Mouse (Mus musculus) heart, embryonic 11.5 days (tissue): ENCODE results near the gene Cdrt4. TPM values are rescaled to one million over a fixed set of nuclear protein-coding genes. Genes with fewer than 3 reads are reported as not detected.

ENCODE experiments used
- ATAC-seq: fragments of 200-750 bp; cut with Nextera tagmentation; replicated peaks from 2 replicates; pipeline ENCODE4 v1.8.0; 2017; ENCODE audit warnings: moderate library complexity; ENCODE audit not compliant: insufficient number of reproducible peaks, low FRiP score, low TSS enrichment
- H3K27ac ChIP-seq: fragments of 300-500 bp; sonication (generic); 2 replicates; pipeline ENCODE4 v1.5.1; 2014; ENCODE audit warnings: mild to moderate bottlenecking, low read depth, low read length
- H3K27me3 ChIP-seq: fragments of 300-500 bp; sonication (generic); 2 replicates; pipeline ENCODE4 v1.6.1; 2014; ENCODE audit warnings: mild to moderate bottlenecking, low read length, mixed read lengths; ENCODE audit not compliant: control insufficient read depth, insufficient read depth
- H3K36me3 ChIP-seq: fragments of 300-500 bp; sonication (generic); 2 replicates; pipeline ENCODE4 v1.6.1; 2014; ENCODE audit warnings: mild to moderate bottlenecking, low read length, moderate library complexity, mixed read lengths; ENCODE audit not compliant: control insufficient read depth, insufficient read depth
- H3K4me1 ChIP-seq: fragments of 300-500 bp; sonication (generic); 2 replicates; pipeline ENCODE4 v1.6.1; 2014; ENCODE audit warnings: low read length; ENCODE audit not compliant: control insufficient read depth, insufficient read depth
- H3K4me2 ChIP-seq: fragments of 300-500 bp; sonication (generic); 2 replicates; pipeline ENCODE4 v1.6.1; 2014; ENCODE audit warnings: mild to moderate bottlenecking, moderate library complexity
- H3K4me3 ChIP-seq: fragments of 300-500 bp; sonication (generic); 2 replicates; pipeline ENCODE4 v1.5.1; 2014; ENCODE audit warnings: low read depth, low read length
- H3K9ac ChIP-seq: fragments of 300-500 bp; sonication (generic); 2 replicates; pipeline ENCODE4 v1.6.1; 2014; ENCODE audit warnings: mild to moderate bottlenecking, low read depth, low read length, moderate library complexity
- H3K9me3 ChIP-seq: fragments of 300-500 bp; sonication (generic); replicated peaks from 2 replicates; pipeline ENCODE4 v1.6.1; 2016; ENCODE audit warnings: low read length; ENCODE audit not compliant: control insufficient read depth
- whole genome bisulfite sequencing: fragments of 180-500 bp; shearing (Covaris S2); extraction: QIAGEN DNeasy Blood & Tissue Kit; methylation state at CpG from one replicate; pipeline ENCODE4 v1.1.7; 2014; ENCODE audit not compliant: insufficient replicate concordance; 5-methylcytosine and 5-hydroxymethylcytosine counted together
- polyA plus RNA-seq: library from polyadenylated mRNA; unstranded; fragments of >200 nt; fragmentation: Nextera tagmentation; extraction: Ambion mirVana; gene quantifications from 2 replicates; pipeline ENCODE4 v1.2.1, GENCODE M21; 2014

Gene Cdrt4
- polyA plus RNA-seq: 0.54 TPM in 1 of 2 replicates, not detected in the other

DNA sequence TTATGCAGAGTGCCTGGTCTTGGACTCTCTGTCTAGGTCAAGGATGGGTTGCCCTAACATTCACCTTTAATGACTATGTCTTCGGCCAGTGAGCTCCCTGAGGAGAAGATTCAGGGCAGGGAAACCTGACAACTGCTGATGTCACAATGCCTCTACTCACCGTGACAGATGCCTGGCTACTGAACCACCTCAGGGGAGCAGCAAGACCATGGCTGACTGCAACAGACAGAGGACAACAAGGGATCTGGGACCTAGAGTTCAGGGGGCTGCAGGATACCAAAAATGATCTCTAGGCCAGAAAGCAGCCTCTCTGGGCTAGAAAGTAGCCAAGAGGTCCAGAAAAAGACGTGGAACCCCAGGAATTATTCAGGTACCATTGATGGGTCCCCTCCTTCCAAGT, at the start of gene Cdrt4:
TSS of gene Cdrt4 (plus strand) at position 182 of the 400 bp plus-strand sequence.
- WGBS: 79% methylated on average over 3 of the region's 3 CpGs
- Histone ChIP-seq H3K4me1 (no peaks in the 10 kb centered on the region), H3K36me3 (no peaks in the 10 kb centered on the region), H3K4me3 (no peak within 1 kb of the TSS), H3K27me3 (no peaks in the 10 kb centered on the region), H3K27ac (no peak within 1 kb of the TSS), H3K4me2 (no peak within 1 kb of the TSS), H3K9ac (no peak within 1 kb of the TSS), H3K9me3 (no peaks in the 10 kb centered on the region)
- ATAC-seq: no peak

- H3K27me3 ChIP-seq: no peaks in the 10 kb centered on the region
- H3K9me3 ChIP-seq: no peaks in the 10 kb centered on the region
- H3K4me2 ChIP-seq: no peak overlapping the region
- H3K9ac ChIP-seq: no peak overlapping the region
- WGBS: 30% methylated on average over 12 of the region's 12 CpGs
- H3K36me3 ChIP-seq: no peaks in the 10 kb centered on the region
- ATAC-seq: no peak
- no peak overlapping the region for H3K4me3 ChIP-seq
- H3K27ac ChIP-seq: no peak overlapping the region
- H3K4me1 ChIP-seq: no peaks in the 10 kb centered on the region
These were observed 49.2 kb upstream of the Cdrt4 start for GRCm38 (mm10) chr11:62901699-62902323.

- Histone ChIP-seq H3K27ac (no peak overlapping the region), H3K4me1 (no peaks in the 10 kb centered on the region), H3K4me3 (no peak overlapping the region), H3K27me3 (no peaks in the 10 kb centered on the region), H3K4me2 (no peak overlapping the region), H3K36me3 (no peaks in the 10 kb centered on the region), H3K9me3 (no peaks in the 10 kb centered on the region), H3K9ac (no peak overlapping the region)
- ATAC-seq: no peak
- 73% methylated on average over 6 of the region's 6 CpGs for WGBS
These were observed 47.0 kb upstream of the Cdrt4 start for GRCm38 (mm10) chr11:62903871-62904495.

- no peak for ATAC-seq
- H3K27me3 ChIP-seq: no peaks in the 10 kb centered on the region
- no peak overlapping the region for H3K4me3 ChIP-seq
- no peak overlapping the region for H3K9ac ChIP-seq
- H3K4me2 ChIP-seq: no peak overlapping the region
- WGBS: 69% methylated on average over 3 of the region's 3 CpGs
- H3K36me3 ChIP-seq: no peaks in the 10 kb centered on the region
- H3K9me3 ChIP-seq: no peaks in the 10 kb centered on the region
- H3K27ac ChIP-seq: no peak overlapping the region
- H3K4me1 ChIP-seq: no peaks in the 10 kb centered on the region
These were observed 41.2 kb upstream of the Cdrt4 start for GRCm38 (mm10) chr11:62909720-62910306.

DNA sequence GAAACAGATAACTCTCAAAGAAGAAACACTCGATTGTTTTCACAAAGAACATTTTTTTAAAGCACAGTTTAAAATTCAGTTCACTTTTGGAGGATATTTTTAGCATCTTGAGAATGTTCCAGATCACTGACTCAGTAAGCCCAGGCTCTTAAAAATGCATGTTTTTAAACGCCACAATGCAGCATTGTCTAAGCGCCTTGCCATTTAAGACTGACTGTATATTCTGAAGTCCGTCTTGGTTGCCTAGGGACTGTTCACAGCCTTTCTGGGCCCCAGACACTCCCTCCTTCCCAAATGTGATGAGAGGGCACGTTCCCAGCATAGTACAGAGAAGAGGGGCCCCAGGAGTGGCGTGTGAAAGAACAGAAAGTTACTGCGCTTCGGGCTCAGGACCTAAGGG, 39.6 kb upstream of the Cdrt4 start:
- H3K27ac ChIP-seq: no peak overlapping the region
- H3K9me3 ChIP-seq: no peaks in the 10 kb centered on the region
- no peak overlapping the region for H3K9ac ChIP-seq
- no peaks in the 10 kb centered on the region for H3K27me3 ChIP-seq
- no peak overlapping the region for H3K4me3 ChIP-seq
- 71% methylated on average over 8 of the region's 8 CpGs for WGBS
- ATAC-seq: no peak
- no peaks in the 10 kb centered on the region for H3K36me3 ChIP-seq
- H3K4me2 ChIP-seq: no peak overlapping the region
- no peaks in the 10 kb centered on the region for H3K4me1 ChIP-seq

GRCm38 (mm10) chr11:62913141-62913540, 37.9 kb upstream of the Cdrt4 start:
- no peaks in the 10 kb centered on the region for H3K36me3 ChIP-seq
- H3K27me3 ChIP-seq: no peaks in the 10 kb centered on the region
- no peak overlapping the region for H3K4me2 ChIP-seq
- no peak for ATAC-seq
- no peaks in the 10 kb centered on the region for H3K4me1 ChIP-seq
- H3K9ac ChIP-seq: no peak overlapping the region
- no peak overlapping the region for H3K27ac ChIP-seq
- no peaks in the 10 kb centered on the region for H3K9me3 ChIP-seq
- no peak overlapping the region for H3K4me3 ChIP-seq
- WGBS: 88% methylated on average over 2 of the region's 2 CpGs

DNA sequence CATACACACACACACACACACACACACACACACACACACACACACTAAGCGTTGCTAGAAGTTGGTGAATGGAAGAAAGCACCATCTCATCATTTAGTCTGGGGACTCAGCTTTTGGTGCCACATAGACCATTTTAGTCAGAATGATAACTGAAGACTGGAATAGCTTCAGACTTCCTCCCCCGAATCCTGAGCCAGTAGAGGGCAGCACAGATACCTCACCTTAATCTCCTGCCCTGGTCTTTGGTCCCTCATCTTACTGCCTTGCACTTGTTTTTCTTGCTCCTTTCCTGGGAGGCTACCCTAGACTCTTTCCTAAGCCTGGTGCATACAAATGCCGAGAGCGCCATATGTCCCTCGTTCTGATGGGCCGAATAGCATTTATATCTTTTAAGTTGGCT, 36.5 kb upstream of the Cdrt4 start:
- Histone ChIP-seq H3K4me1 (no peaks in the 10 kb centered on the region), H3K4me2 (no peak overlapping the region), H3K9ac (no peak overlapping the region), H3K36me3 (no peaks in the 10 kb centered on the region), H3K27ac (no peak overlapping the region), H3K9me3 (no peaks in the 10 kb centered on the region), H3K4me3 (no peak overlapping the region), H3K27me3 (no peaks in the 10 kb centered on the region)
- 51% methylated on average over 6 of the region's 6 CpGs for WGBS
- ATAC-seq: no peak

- Histone ChIP-seq H3K4me3 (no peak overlapping the region), H3K9ac (no peak overlapping the region), H3K4me1 (no peaks in the 10 kb centered on the region), H3K27ac (no peak overlapping the region), H3K36me3 (no peaks in the 10 kb centered on the region), H3K9me3 (no peaks in the 10 kb centered on the region), H3K27me3 (no peaks in the 10 kb centered on the region), H3K4me2 (no peak overlapping the region)
- WGBS: 74% methylated on average over 2 of the region's 2 CpGs
- ATAC-seq: no peak
These were observed 35.5 kb upstream of the Cdrt4 start for GRCm38 (mm10) chr11:62915486-62915885.
